Mouse (Mus musculus): ENCODE results near the gene Rtel1. TPM values are rescaled to one million over a fixed set of nuclear protein-coding genes. Genes with fewer than 3 reads are reported as not detected.
A peak's percentile ranks its signal among the peaks of the same experiment; 100 is the strongest.

The Rtel1 gene
- total RNA-seq, 1 experiment from 2014 or later, result 43.2 TPM

- no peak for ATAC-seq (replicated peaks; ENCODE audit: low read depth, poor library complexity, severe bottlenecking)
Measured at GRCm38 (mm10) chr2:181320103-181320499, 562 bp downstream of the Rtel1 start.

GRCm38 (mm10) chr2:181322136-181322535 lies 2.6 kb downstream of the Rtel1 start:
- ATAC-seq (replicated peaks; ENCODE audit: low read depth, poor library complexity, severe bottlenecking), result no peak

GRCm38 (mm10) chr2:181326098-181326497 lies 6.6 kb downstream of the Rtel1 start:
- no peak for ATAC-seq (replicated peaks; ENCODE audit: low read depth, poor library complexity, severe bottlenecking)

GRCm38 (mm10) chr2:181332542-181332941 lies 13.0 kb downstream of the Rtel1 start:
- ATAC-seq (replicated peaks; ENCODE audit: low read depth, poor library complexity, severe bottlenecking), result no peak

- ATAC-seq (replicated peaks; ENCODE audit: low read depth, poor library complexity, severe bottlenecking), result peak; percentile 97
Measured at GRCm38 (mm10) chr2:181334023-181334422, 14.5 kb downstream of the Rtel1 start.

GRCm38 (mm10) chr2:181340426-181340825 lies 20.9 kb downstream of the Rtel1 start:
- no peak for ATAC-seq (replicated peaks; ENCODE audit: low read depth, poor library complexity, severe bottlenecking)

GRCm38 (mm10) chr2:181342766-181343165 lies 23.2 kb downstream of the Rtel1 start:
- no peak for ATAC-seq (replicated peaks; ENCODE audit: low read depth, poor library complexity, severe bottlenecking)

- no peak for ATAC-seq (replicated peaks; ENCODE audit: low read depth, poor library complexity, severe bottlenecking)
Measured at GRCm38 (mm10) chr2:181356780-181357179, 37.2 kb downstream of the Rtel1 start.

- no peak for ATAC-seq (replicated peaks; ENCODE audit: low read depth, poor library complexity, severe bottlenecking)
Measured at GRCm38 (mm10) chr2:181363946-181364345, 44.4 kb downstream of the Rtel1 start.

- ATAC-seq (replicated peaks; ENCODE audit: low read depth, poor library complexity, severe bottlenecking), result no peak
Measured at GRCm38 (mm10) chr2:181364487-181364859, 44.9 kb downstream of the Rtel1 start.

GRCm38 (mm10) chr2:181364860-181365596 lies 45.5 kb downstream of the Rtel1 start, which contains the start of the genes Zgpat and Arfrp1:
Gene Zgpat, plus strand, starts transcription at chr2:181364928.
Gene Arfrp1, minus strand, starts transcription at chr2:181365404.
- ATAC-seq (replicated peaks; ENCODE audit: low read depth, poor library complexity, severe bottlenecking), result peak; percentile 86

GRCm38 (mm10) chr2:181365655-181366075 lies 46.1 kb downstream of the Rtel1 start:
- ATAC-seq (replicated peaks; ENCODE audit: low read depth, poor library complexity, severe bottlenecking), result peak; percentile 41

GRCm38 (mm10) chr2:181370001-181370400 lies 50.5 kb downstream of the Rtel1 start:
- no peak for ATAC-seq (replicated peaks; ENCODE audit: low read depth, poor library complexity, severe bottlenecking)

GRCm38 (mm10) chr2:181375787-181376186 lies 56.2 kb downstream of the Rtel1 start:
- ATAC-seq (replicated peaks; ENCODE audit: low read depth, poor library complexity, severe bottlenecking), result peak; percentile 67

- ATAC-seq (replicated peaks; ENCODE audit: low read depth, poor library complexity, severe bottlenecking), result peak; percentile 74
Measured at GRCm38 (mm10) chr2:181377230-181377629, 57.7 kb downstream of the Rtel1 start.

- no peak for ATAC-seq (replicated peaks; ENCODE audit: low read depth, poor library complexity, severe bottlenecking)
Measured at GRCm38 (mm10) chr2:181378701-181379100, 59.2 kb downstream of the Rtel1 start.

GRCm38 (mm10) chr2:181379778-181380177 lies 60.2 kb downstream of the Rtel1 start, which contains the start of gene Lime1:
Gene Lime1, plus strand, starts transcription at chr2:181380078.
- no peak for ATAC-seq (replicated peaks; ENCODE audit: low read depth, poor library complexity, severe bottlenecking)

- no peak for ATAC-seq (replicated peaks; ENCODE audit: low read depth, poor library complexity, severe bottlenecking)
Measured at GRCm38 (mm10) chr2:181380251-181380650, 60.7 kb downstream of the Rtel1 start.

GRCm38 (mm10) chr2:181381107-181381506 lies 61.6 kb downstream of the Rtel1 start:
- ATAC-seq (replicated peaks; ENCODE audit: low read depth, poor library complexity, severe bottlenecking), result no peak

- ATAC-seq (replicated peaks; ENCODE audit: low read depth, poor library complexity, severe bottlenecking), result no peak
Measured at GRCm38 (mm10) chr2:181381631-181382306, 62.2 kb downstream of the Rtel1 start.

GRCm38 (mm10) chr2:181384463-181384862 lies 64.9 kb downstream of the Rtel1 start:
- ATAC-seq (replicated peaks; ENCODE audit: low read depth, poor library complexity, severe bottlenecking), result no peak
